Mouse (Mus musculus) neural tube, embryonic 13.5 days (tissue): ENCODE data around the gene Ggact. TPM values are rescaled to one million over a fixed set of nuclear protein-coding genes. Genes with fewer than 3 reads are reported as not detected.

Experiments
- ATAC-seq: fragments of 200-750 bp; cut with Nextera tagmentation; 2 replicates; pipeline ENCODE4 v1.8.0; 2017; ENCODE audit warnings: low read depth, mild to moderate bottlenecking, moderate TSS enrichment, moderate library complexity
- H3K27ac ChIP-seq: fragments of 300-500 bp; sonication (generic); replicated peaks from 2 replicates; pipeline ENCODE4 v1.5.1; 2015; ENCODE audit warnings: moderate library complexity, mild to moderate bottlenecking, inconsistent platforms
- H3K27me3 ChIP-seq: fragments of 300-500 bp; sonication (generic); 2 replicates; pipeline ENCODE4 v1.6.1; 2015; ENCODE audit warnings: mild to moderate bottlenecking, inconsistent platforms
- H3K36me3 ChIP-seq: fragments of 300-500 bp; sonication (generic); 2 replicates; pipeline ENCODE4 v1.6.1; 2015; ENCODE audit warnings: mild to moderate bottlenecking, inconsistent platforms
- H3K4me1 ChIP-seq: fragments of 300-500 bp; sonication (generic); replicated peaks from 2 replicates; pipeline ENCODE4 v1.6.1; 2015; ENCODE audit warnings: inconsistent platforms
- H3K4me2 ChIP-seq: fragments of 300-500 bp; sonication (generic); 2 replicates; pipeline ENCODE4 v1.6.1; 2015; ENCODE audit warnings: inconsistent platforms, mild to moderate bottlenecking, moderate library complexity
- H3K4me3 ChIP-seq: fragments of 300-500 bp; sonication (generic); 2 replicates; pipeline ENCODE4 v1.5.1; 2015; ENCODE audit warnings: mild to moderate bottlenecking, inconsistent platforms
- H3K9ac ChIP-seq: fragments of 300-500 bp; sonication (generic); 2 replicates; pipeline ENCODE4 v1.6.1; 2015; ENCODE audit warnings: moderate library complexity, mild to moderate bottlenecking, inconsistent platforms
- H3K9me3 ChIP-seq: fragments of 300-500 bp; sonication (generic); 2 replicates; pipeline ENCODE4 v1.6.1; 2016; ENCODE audit warnings: inconsistent platforms
- WGBS: fragments of 180-500 bp; shearing (Covaris S2); methylation state at CpG from one replicate; pipeline ENCODE4 v1.1.7; 2015; 5-methylcytosine and 5-hydroxymethylcytosine counted together
- polyA plus RNA-seq: library from polyadenylated mRNA; unstranded; fragments of >200 nt; fragmentation: Nextera tagmentation; extraction: Ambion mirVana; gene quantifications from 2 replicates; pipeline ENCODE4 v1.2.1, GENCODE M21; 2015

Ggact gene
- polyA plus RNA-seq, 1 experiment from 2014 or later: 9.4 TPM

GRCm38 (mm10) chr14:122880291-122880690, 33.3 kb downstream of the Ggact start:
- Histone ChIP-seq H3K4me1 (peaks cover 41% of the 10 kb centered on the region), H3K4me2 (no peak overlapping the region), H3K4me3 (no peak overlapping the region), H3K9me3 (no peaks in the 10 kb centered on the region), H3K36me3 (no peaks in the 10 kb centered on the region), H3K9ac (no peak overlapping the region), H3K27me3 (peaks cover 11% of the 10 kb centered on the region; the same call in 1 of the 2 replicates), H3K27ac (no peak overlapping the region)
- ATAC-seq: no peak
- 58% methylated on average over 7 of the region's 7 CpGs for WGBS

- Histone ChIP-seq H3K4me1 (peaks cover 45% of the 10 kb centered on the region), H3K4me2 (no peak overlapping the region), H3K27me3 (peaks cover 26% of the 10 kb centered on the region), H3K9me3 (no peaks in the 10 kb centered on the region), H3K4me3 (no peak overlapping the region), H3K9ac (no peak overlapping the region), H3K36me3 (no peaks in the 10 kb centered on the region), H3K27ac (no peak overlapping the region)
- no peak for ATAC-seq
- 88% methylated on average over 3 of the region's 3 CpGs for WGBS
Observed at GRCm38 (mm10) chr14:122877787-122878186, 35.8 kb downstream of the Ggact start.

GRCm38 (mm10) chr14:122876723-122877122, 36.8 kb downstream of the Ggact start:
- H3K27ac ChIP-seq: no peak overlapping the region
- H3K4me1 ChIP-seq: peaks cover 45% of the 10 kb centered on the region
- H3K9me3 ChIP-seq: no peaks in the 10 kb centered on the region
- no peak overlapping the region for H3K4me2 ChIP-seq
- peaks cover 26% of the 10 kb centered on the region for H3K27me3 ChIP-seq
- H3K4me3 ChIP-seq: no peak overlapping the region
- 0 out of 2 replicates have a peak, but pooled peaks have one; percentile 20 for ATAC-seq
- no peaks in the 10 kb centered on the region for H3K36me3 ChIP-seq
- H3K9ac ChIP-seq: no peak overlapping the region
- WGBS: 62% methylated on average over 7 of the region's 7 CpGs

GRCm38 (mm10) chr14:122876163-122876562, 37.4 kb downstream of the Ggact start:
- peak; percentile 91 for ATAC-seq
- Histone ChIP-seq H3K4me3 (no peak overlapping the region), H3K4me2 (no peak overlapping the region), H3K27ac (no peak overlapping the region), H3K4me1 (peaks cover 49% of the 10 kb centered on the region), H3K9ac (0 out of 2 replicates have a peak overlapping the region, but pooled peaks have one; percentile 52), H3K9me3 (no peaks in the 10 kb centered on the region), H3K36me3 (no peaks in the 10 kb centered on the region), H3K27me3 (peaks cover 26% of the 10 kb centered on the region)
- 3% methylated on average over 6 of the region's 6 CpGs for WGBS

GRCm38 (mm10) chr14:122875636-122876035, 37.9 kb downstream of the Ggact start:
- H3K27ac ChIP-seq: peak overlapping the region; percentile 52
- no peak overlapping the region for H3K4me3 ChIP-seq
- whole genome bisulfite sequencing: 29% methylated on average over 6 of the region's 6 CpGs
- peaks cover 54% of the 10 kb centered on the region for H3K4me1 ChIP-seq
- H3K9ac ChIP-seq: peak overlapping the region; percentile 52
- H3K9me3 ChIP-seq: no peaks in the 10 kb centered on the region
- peak; percentile 37; the same call in 1 of the 2 replicates for ATAC-seq
- H3K4me2 ChIP-seq: no peak overlapping the region
- H3K27me3 ChIP-seq: peaks cover 26% of the 10 kb centered on the region
- no peaks in the 10 kb centered on the region for H3K36me3 ChIP-seq

- H3K4me3 ChIP-seq: no peak overlapping the region
- no peak overlapping the region for H3K4me2 ChIP-seq
- peak overlapping the region; percentile 52; the same call in 1 of the 2 replicates for H3K9ac ChIP-seq
- H3K36me3 ChIP-seq: no peaks in the 10 kb centered on the region
- peak overlapping the region; percentile 52 for H3K27ac ChIP-seq
- peaks cover 22% of the 10 kb centered on the region for H3K27me3 ChIP-seq
- WGBS: 45% methylated on average over 8 of the region's 8 CpGs
- ATAC-seq: no peak
- H3K9me3 ChIP-seq: no peaks in the 10 kb centered on the region
- peaks cover 54% of the 10 kb centered on the region for H3K4me1 ChIP-seq
Observed at GRCm38 (mm10) chr14:122875056-122875455, 38.5 kb downstream of the Ggact start.

GRCm38 (mm10) chr14:122872612-122873011, 40.9 kb downstream of the Ggact start:
- Histone ChIP-seq H3K27ac (no peak overlapping the region), H3K9me3 (no peaks in the 10 kb centered on the region), H3K4me1 (peaks cover 59% of the 10 kb centered on the region), H3K9ac (no peak overlapping the region), H3K36me3 (no peaks in the 10 kb centered on the region), H3K27me3 (peaks cover 22% of the 10 kb centered on the region), H3K4me2 (no peak overlapping the region), H3K4me3 (no peak overlapping the region)
- no peak for ATAC-seq
- WGBS: 80% methylated on average over 6 of the region's 6 CpGs

GRCm38 (mm10) chr14:122871841-122872580, 41.5 kb downstream of the Ggact start:
- peaks cover 59% of the 10 kb centered on the region for H3K4me1 ChIP-seq
- H3K4me3 ChIP-seq: no peak overlapping the region
- H3K27ac ChIP-seq: no peak overlapping the region
- H3K27me3 ChIP-seq: peaks cover 22% of the 10 kb centered on the region
- H3K9me3 ChIP-seq: no peaks in the 10 kb centered on the region
- WGBS: 18% methylated on average over 4 of the region's 4 CpGs
- ATAC-seq: peak; percentile 64
- H3K4me2 ChIP-seq: no peak overlapping the region
- H3K36me3 ChIP-seq: no peaks in the 10 kb centered on the region
- H3K9ac ChIP-seq: no peak overlapping the region

- Histone ChIP-seq H3K4me1 (peaks cover 47% of the 10 kb centered on the region), H3K9me3 (no peaks in the 10 kb centered on the region), H3K27me3 (peaks cover 22% of the 10 kb centered on the region), H3K4me2 (no peak overlapping the region), H3K36me3 (no peaks in the 10 kb centered on the region), H3K27ac (no peak overlapping the region), H3K4me3 (no peak overlapping the region), H3K9ac (no peak overlapping the region)
- 46% methylated on average over 6 of the region's 6 CpGs for WGBS
- ATAC-seq: no peak
Observed at GRCm38 (mm10) chr14:122869831-122870230, 43.7 kb downstream of the Ggact start.

GRCm38 (mm10) chr14:122867531-122868285, 45.8 kb downstream of the Ggact start:
- no peak overlapping the region for H3K27ac ChIP-seq
- peaks cover 31% of the 10 kb centered on the region for H3K4me1 ChIP-seq
- H3K4me3 ChIP-seq: no peak overlapping the region
- H3K36me3 ChIP-seq: no peaks in the 10 kb centered on the region
- 82% methylated on average over 4 of the region's 4 CpGs for WGBS
- no peak overlapping the region for H3K9ac ChIP-seq
- H3K4me2 ChIP-seq: no peak overlapping the region
- H3K27me3 ChIP-seq: peaks cover 8% of the 10 kb centered on the region; the same call in 1 of the 2 replicates
- H3K9me3 ChIP-seq: no peaks in the 10 kb centered on the region
- ATAC-seq: no peak

GRCm38 (mm10) chr14:122865462-122866129, 48.0 kb downstream of the Ggact start:
- no peak for ATAC-seq
- H3K4me1 ChIP-seq: peaks cover 10% of the 10 kb centered on the region
- H3K4me3 ChIP-seq: no peak overlapping the region
- peaks cover 8% of the 10 kb centered on the region; the same call in 1 of the 2 replicates for H3K27me3 ChIP-seq
- H3K4me2 ChIP-seq: no peak overlapping the region
- H3K27ac ChIP-seq: no peak overlapping the region
- no peaks in the 10 kb centered on the region for H3K36me3 ChIP-seq
- H3K9ac ChIP-seq: no peak overlapping the region
- WGBS: 88% methylated on average over 4 of the region's 4 CpGs
- no peaks in the 10 kb centered on the region for H3K9me3 ChIP-seq

- 56% methylated on average over 4 of the region's 4 CpGs for WGBS
- ATAC-seq: no peak
- Histone ChIP-seq H3K36me3 (no peaks in the 10 kb centered on the region), H3K27ac (no peak overlapping the region), H3K9me3 (no peaks in the 10 kb centered on the region), H3K27me3 (no peaks in the 10 kb centered on the region; the same call in 1 of the 2 replicates), H3K4me1 (no peaks in the 10 kb centered on the region), H3K4me2 (no peak overlapping the region), H3K4me3 (no peak overlapping the region), H3K9ac (no peak overlapping the region)
Observed at GRCm38 (mm10) chr14:122862623-122863022, 50.9 kb downstream of the Ggact start.
